Mouse (Mus musculus): Measurements from ENCODE around the gene Mon1b.

Gene Mon1b

GRCm38 (mm10) chr8:113673300-113673699 lies 37.9 kb downstream of the Mon1b start:
- no peak for DNase-seq (ENCODE audit: low spot score)

- no peak for DNase-seq (ENCODE audit: low spot score)
Measured at GRCm38 (mm10) chr8:113674611-113675010, 39.2 kb downstream of the Mon1b start.

- DNase-seq (ENCODE audit: low spot score) = no peak
Measured at GRCm38 (mm10) chr8:113675281-113675680, 39.9 kb downstream of the Mon1b start.

DNA sequence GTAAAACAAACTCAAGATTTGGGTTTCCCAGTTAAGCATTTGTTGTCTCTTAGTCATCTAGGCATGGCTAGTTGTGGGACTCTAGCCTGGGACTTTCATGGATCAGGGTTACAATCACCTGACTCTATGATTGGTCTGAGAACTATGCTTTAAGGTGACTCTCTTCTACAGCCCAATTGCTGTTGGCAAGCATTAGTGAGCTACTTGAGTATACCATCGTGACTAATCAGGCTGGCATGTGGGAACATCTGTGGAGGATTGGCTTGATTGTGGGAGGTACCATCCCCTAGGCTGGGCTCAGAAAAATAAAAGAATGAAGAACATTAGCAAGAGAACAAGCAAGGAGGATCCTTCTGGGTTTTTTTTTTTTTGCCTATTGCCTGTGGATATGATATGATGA lies 41.4 kb downstream of the Mon1b start:
- DNase-seq (ENCODE audit: low spot score) = no peak

DNA sequence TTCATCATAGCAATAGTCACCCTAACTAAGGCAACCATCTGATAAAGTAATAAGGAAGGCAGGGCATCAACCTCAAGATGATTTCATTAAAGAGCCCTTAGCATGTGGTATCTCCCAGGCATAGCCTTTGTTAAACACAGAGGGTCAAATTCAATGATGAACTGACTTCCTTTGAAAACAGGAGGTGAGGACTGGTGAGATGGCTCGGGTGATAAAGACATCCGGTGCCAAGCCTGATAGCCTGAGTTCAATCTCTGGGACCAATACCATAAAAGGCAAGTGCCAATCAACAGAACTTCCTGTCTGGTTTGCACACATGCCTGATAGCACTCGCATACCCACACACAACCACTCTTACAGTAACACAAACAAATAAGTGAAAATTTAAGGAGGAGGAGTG lies 44.0 kb downstream of the Mon1b start:
- no peak for DNase-seq (ENCODE audit: low spot score)

GRCm38 (mm10) chr8:113687889-113688542 lies 52.6 kb downstream of the Mon1b start:
- DNase-seq (ENCODE audit: low spot score) = no peak

- DNase-seq (ENCODE audit: low spot score) = no peak
Measured at GRCm38 (mm10) chr8:113688543-113688915, 53.1 kb downstream of the Mon1b start.

DNA sequence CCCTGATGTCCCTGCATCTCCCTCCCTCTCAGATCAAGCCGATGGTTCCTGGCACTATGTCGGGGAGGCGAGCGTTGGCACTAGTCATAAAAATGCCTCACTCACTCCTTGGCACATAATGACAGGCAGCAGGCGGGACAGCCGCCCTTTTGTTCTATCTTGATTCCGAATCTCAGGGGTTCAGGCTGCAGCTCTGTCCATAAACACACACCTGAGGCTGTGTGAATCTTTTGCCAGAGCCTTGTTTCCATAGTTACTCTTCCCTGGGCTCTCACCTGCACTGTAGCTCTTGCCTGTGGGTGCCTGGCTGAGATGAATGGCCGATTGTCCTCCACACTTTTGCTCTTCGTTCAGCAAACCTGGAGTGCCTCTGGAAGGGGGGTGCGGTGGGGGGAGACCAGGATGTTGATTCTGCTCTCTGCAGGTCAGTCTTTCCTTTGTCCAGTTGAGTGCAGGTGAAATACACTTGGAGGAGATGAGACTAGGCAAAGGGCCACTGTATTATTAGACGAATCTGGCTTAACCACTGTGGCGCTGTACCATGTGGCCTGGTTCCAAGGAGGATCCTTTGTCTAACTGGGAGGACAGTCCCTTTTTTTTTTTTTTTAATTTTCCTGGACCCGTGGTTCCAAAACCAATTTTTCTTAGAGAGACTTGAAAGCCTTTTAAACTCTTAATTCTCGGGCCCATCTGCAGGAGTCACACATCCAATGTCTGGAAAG lies 56.4 kb downstream of the Mon1b start:
- no peak for DNase-seq (ENCODE audit: low spot score)

Data from urinary bladder, postnatal 14 days (tissue).